ENCODE assay signal across 7 mouse cellular contexts in genomic region chr2:52423611-52424247, GRCm38 (mm10). TPM values are rescaled to one million over a fixed set of nuclear protein-coding genes. Genes with fewer than 3 reads are reported as not detected.
DNase-seq lines count a peak whose midpoint lies in the region; ATAC-seq lines count a peak whose summit lies in the region.

No protein-coding gene starts in this region.

- peak overlapping the region; percentile 95 for H3K4me3 ChIP-seq in neural tube, embryonic 11.5 days (ENCODE audit: low read depth, low read length)
- H3K4me3 ChIP-seq in embryonic facial prominence, embryonic 13.5 days, result peak overlapping the region; percentile 97
- H3K4me3 ChIP-seq in midbrain, embryonic 15.5 days, result peak overlapping the region; percentile 62

- 4% methylated on average over 16 of the region's 16 CpGs for WGBS in neural tube, embryonic 11.5 days
- WGBS in embryonic facial prominence, embryonic 13.5 days, result 3% methylated on average over 16 of the region's 16 CpGs
- 3% methylated on average over 16 of the region's 16 CpGs for WGBS in midbrain, embryonic 15.5 days

- DNase-seq in neural tube, embryonic 11.5 days (ENCODE audit: low spot score), result peak; percentile 12
- no peak for DNase-seq in neural tube, embryonic 10.5 days (ENCODE audit: extremely low spot score, low spot score)
- peak; percentile 35 for DNase-seq in kidney, adult 9 months
- no peak for DNase-seq in ovary, postnatal 14 days (ENCODE audit: low spot score)

- no peaks in the 10 kb centered on the region for H3K9me3 ChIP-seq in neural tube, embryonic 11.5 days (ENCODE audit: control insufficient read depth, low read length)
- no peaks in the 10 kb centered on the region for H3K9me3 ChIP-seq in embryonic facial prominence, embryonic 13.5 days
- no peaks in the 10 kb centered on the region for H3K9me3 ChIP-seq in midbrain, embryonic 15.5 days

- H3K4me2 ChIP-seq in neural tube, embryonic 11.5 days (ENCODE audit: low read depth), result peak overlapping the region; percentile 56
- H3K4me2 ChIP-seq in embryonic facial prominence, embryonic 13.5 days, result peak overlapping the region; percentile 64
- H3K4me2 ChIP-seq in midbrain, embryonic 15.5 days, result peak overlapping the region; percentile 72

- no peaks in the 10 kb centered on the region for H3K27me3 ChIP-seq in neural tube, embryonic 11.5 days (ENCODE audit: control insufficient read depth, insufficient read depth, low read length)
- H3K27me3 ChIP-seq in embryonic facial prominence, embryonic 13.5 days, result no peaks in the 10 kb centered on the region
- no peaks in the 10 kb centered on the region for H3K27me3 ChIP-seq in midbrain, embryonic 15.5 days (replicated peaks)

- H3K27ac ChIP-seq in neural tube, embryonic 11.5 days (ENCODE audit: low read depth, low read length), result no peak overlapping the region
- no peak overlapping the region for H3K27ac ChIP-seq in embryonic facial prominence, embryonic 13.5 days
- no peak overlapping the region for H3K27ac ChIP-seq in midbrain, embryonic 15.5 days

- 0 out of 2 replicates have a peak, but pooled peaks cover 2% of the 10 kb centered on the region for H3K4me1 ChIP-seq in neural tube, embryonic 11.5 days (ENCODE audit: control insufficient read depth, insufficient read depth, low read length)
- peaks cover 28% of the 10 kb centered on the region for H3K4me1 ChIP-seq in embryonic facial prominence, embryonic 13.5 days
- peaks cover 33% of the 10 kb centered on the region for H3K4me1 ChIP-seq in midbrain, embryonic 15.5 days

- H3K9ac ChIP-seq in neural tube, embryonic 11.5 days (ENCODE audit: low read length), result peak overlapping the region; percentile 94; the same call in 1 of the 2 replicates
- peak overlapping the region; percentile 96 for H3K9ac ChIP-seq in embryonic facial prominence, embryonic 13.5 days
- peak overlapping the region; percentile 77 for H3K9ac ChIP-seq in midbrain, embryonic 15.5 days

- ATAC-seq in neural tube, embryonic 11.5 days (ENCODE audit: insufficient read depth, low FRiP score, low TSS enrichment), result no peak
- ATAC-seq in embryonic facial prominence, embryonic 13.5 days (ENCODE audit: insufficient number of reproducible peaks, insufficient read depth, low FRiP score, low TSS enrichment, low read depth), result no peak
- no peak for ATAC-seq in midbrain, embryonic 15.5 days (replicated peaks)
- ATAC-seq in megakaryocyte-erythroid progenitor cell, adult 5-6 weeks (replicated peaks; ENCODE audit: low FRiP score, low TSS enrichment, poor library complexity, severe bottlenecking), result no peak

- no peaks in the 10 kb centered on the region for H3K36me3 ChIP-seq in neural tube, embryonic 11.5 days (ENCODE audit: control insufficient read depth, insufficient read depth, low read length)
- no peaks in the 10 kb centered on the region for H3K36me3 ChIP-seq in embryonic facial prominence, embryonic 13.5 days
- H3K36me3 ChIP-seq in midbrain, embryonic 15.5 days (replicated peaks), result no peaks in the 10 kb centered on the region

RNA-seq across cellular contexts. Expression of gene Arl5a, which starts 1.0 kb away (rescaled TPM):
- 80.3 and 81.7 TPM in 2 replicates for polyA plus RNA-seq in neural tube, embryonic 11.5 days (2014; fragmentation: Nextera tagmentation; extraction: Ambion mirVana)
- polyA plus RNA-seq in embryonic facial prominence, embryonic 13.5 days (2015; fragmentation: Nextera tagmentation; extraction: Ambion mirVana), result 44.4 and 48.8 TPM in 2 replicates
- 37.3 and 40.2 TPM in 2 replicates for polyA plus RNA-seq in midbrain, embryonic 15.5 days (2015; fragmentation: Nextera tagmentation; extraction: Ambion mirVana)
- 23.3 and 35.2 TPM in 2 replicates for total RNA-seq in megakaryocyte-erythroid progenitor cell, adult 5-6 weeks (2014; fragmentation: Nextera tagmentation)
- total RNA-seq in megakaryocyte-erythroid progenitor cell, adult 5-6 weeks (2017), result 38.5 and 40.3 TPM in 2 replicates

RNA-seq across cellular contexts. Expression of gene Neb, which starts 45.5 kb away (rescaled TPM):
- 16.7 and 19.7 TPM in 2 replicates for polyA plus RNA-seq in neural tube, embryonic 11.5 days (2014; fragmentation: Nextera tagmentation; extraction: Ambion mirVana)
- 10.8 and 15.7 TPM in 2 replicates for polyA plus RNA-seq in embryonic facial prominence, embryonic 13.5 days (2015; fragmentation: Nextera tagmentation; extraction: Ambion mirVana)
- polyA plus RNA-seq in midbrain, embryonic 15.5 days (2015; fragmentation: Nextera tagmentation; extraction: Ambion mirVana), result 0.65 and 0.72 TPM in 2 replicates
- 1.2 TPM in 1 of 2 replicates, not detected in the other for total RNA-seq in megakaryocyte-erythroid progenitor cell, adult 5-6 weeks (2014; fragmentation: Nextera tagmentation)
- total RNA-seq in megakaryocyte-erythroid progenitor cell, adult 5-6 weeks (2017), result 0.05 and 0.19 TPM in 2 replicates

Comparison
In these comparisons a context has a peak if more than half of its experiments do, and no peak if none do; other contexts are left out.
1. DNase-seq: peak in neural tube, embryonic 11.5 days (single experiment) and kidney, adult 9 months (single experiment); none in neural tube, embryonic 10.5 days (single experiment) and ovary, postnatal 14 days (single experiment).
2. Peak in every context shown above with its lines, with median percentiles within 50 percentile points of each other: H3K4me2 ChIP-seq, H3K4me3 ChIP-seq and H3K9ac ChIP-seq.